Mouse (Mus musculus): ENCODE data around the gene Krt33a. TPM values are rescaled to one million over a fixed set of nuclear protein-coding genes. Genes with fewer than 3 reads are reported as not detected.

Krt33a gene
- polyA plus RNA-seq, 1 experiment from 2014 or later: not detected

DNA sequence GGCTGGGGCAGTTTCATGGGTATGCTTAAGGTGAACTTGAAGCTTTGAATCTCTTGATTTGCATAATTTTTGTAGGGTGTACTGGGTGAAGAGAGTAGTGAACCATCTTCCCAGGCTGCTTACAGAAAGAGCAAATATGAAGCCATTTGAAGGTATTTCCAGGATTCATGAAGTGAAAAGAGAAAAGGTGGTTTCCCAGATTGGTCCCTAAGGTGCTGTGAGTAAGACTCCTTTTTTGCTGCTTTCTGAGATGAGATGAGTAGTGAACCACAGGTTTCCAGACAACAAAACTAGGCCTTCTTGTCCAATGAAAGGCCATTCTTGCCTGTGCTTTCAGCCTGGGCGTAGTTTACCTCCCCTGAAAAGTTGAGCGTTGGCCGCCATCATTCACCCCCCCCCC lies 27.5 kb downstream of the Krt33a start:
- H3K4me2 ChIP-seq: no peak overlapping the region
- H3K4me1 ChIP-seq (ENCODE audit: insufficient read depth): no peaks in the 10 kb centered on the region
- H3K36me3 ChIP-seq (ENCODE audit: insufficient read depth): no peaks in the 10 kb centered on the region
- TF ChIP-seq CTCF (IDR thresholded peaks at IDR 0.05; ENCODE audit: low read depth): no peak
- DNase-seq: no peak
- no peak for ATAC-seq (ENCODE audit: insufficient read depth)
- no peak overlapping the region for H3K27ac ChIP-seq (ENCODE audit: low read depth)
- H3K4me3 ChIP-seq (ENCODE audit: low read depth, low read length): no peak overlapping the region
- no peak overlapping the region for H3K9ac ChIP-seq
- peaks cover 1% of the 10 kb centered on the region; the same call in 1 of the 2 replicates for H3K27me3 ChIP-seq (ENCODE audit: insufficient read depth, low read length)
- H3K9me3 ChIP-seq (ENCODE audit: low read depth, low read length): no peaks in the 10 kb centered on the region
- 87% methylated on average over 3 of the region's 3 CpGs for WGBS

DNA sequence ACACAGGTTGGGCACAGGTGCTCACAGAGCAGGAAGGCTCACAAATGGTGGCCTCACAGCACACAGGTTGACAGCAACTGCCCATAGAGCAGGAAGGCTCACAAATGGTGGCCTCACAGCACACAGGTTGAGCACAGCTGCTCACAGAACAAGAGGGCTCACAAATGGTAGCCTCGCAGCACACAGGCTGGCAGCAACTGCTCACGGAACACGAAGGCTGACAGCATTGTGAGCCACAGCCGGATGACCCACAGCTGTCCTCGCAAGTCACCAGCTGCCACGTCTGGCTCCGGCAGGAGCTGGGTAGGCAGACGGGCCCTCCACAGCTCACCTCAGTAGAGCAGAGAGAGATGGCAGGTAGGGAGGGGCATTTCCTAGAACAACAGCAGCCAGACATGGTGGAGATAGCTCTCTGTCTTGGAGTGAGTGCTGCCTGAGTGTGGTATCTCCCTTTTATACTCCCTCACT lies 29.8 kb downstream of the Krt33a start, which contains the start of gene Krtap16-1:
Gene Krtap16-1 (minus strand): TSS at position 418 of the 468 bp plus-strand sequence.
- 52% methylated on average over 8 of the region's 8 CpGs for WGBS
- Histone ChIP-seq H3K36me3 (ENCODE audit: insufficient read depth) (no peaks in the 10 kb centered on the region), H3K4me2 (no peak within 1 kb of the TSS), H3K4me1 (ENCODE audit: insufficient read depth) (no peaks in the 10 kb centered on the region), H3K27ac (ENCODE audit: low read depth) (no peak within 1 kb of the TSS), H3K4me3 (ENCODE audit: low read depth, low read length) (no peak within 1 kb of the TSS), H3K9ac (no peak within 1 kb of the TSS), H3K9me3 (ENCODE audit: low read depth, low read length) (no peaks in the 10 kb centered on the region), H3K27me3 (ENCODE audit: insufficient read depth, low read length) (no peaks in the 10 kb centered on the region)
- DNase-seq (no peak), ATAC-seq (ENCODE audit: insufficient read depth) (no peak)
- TF ChIP-seq CTCF (IDR thresholded peaks at IDR 0.05; ENCODE audit: low read depth): no peak

DNA sequence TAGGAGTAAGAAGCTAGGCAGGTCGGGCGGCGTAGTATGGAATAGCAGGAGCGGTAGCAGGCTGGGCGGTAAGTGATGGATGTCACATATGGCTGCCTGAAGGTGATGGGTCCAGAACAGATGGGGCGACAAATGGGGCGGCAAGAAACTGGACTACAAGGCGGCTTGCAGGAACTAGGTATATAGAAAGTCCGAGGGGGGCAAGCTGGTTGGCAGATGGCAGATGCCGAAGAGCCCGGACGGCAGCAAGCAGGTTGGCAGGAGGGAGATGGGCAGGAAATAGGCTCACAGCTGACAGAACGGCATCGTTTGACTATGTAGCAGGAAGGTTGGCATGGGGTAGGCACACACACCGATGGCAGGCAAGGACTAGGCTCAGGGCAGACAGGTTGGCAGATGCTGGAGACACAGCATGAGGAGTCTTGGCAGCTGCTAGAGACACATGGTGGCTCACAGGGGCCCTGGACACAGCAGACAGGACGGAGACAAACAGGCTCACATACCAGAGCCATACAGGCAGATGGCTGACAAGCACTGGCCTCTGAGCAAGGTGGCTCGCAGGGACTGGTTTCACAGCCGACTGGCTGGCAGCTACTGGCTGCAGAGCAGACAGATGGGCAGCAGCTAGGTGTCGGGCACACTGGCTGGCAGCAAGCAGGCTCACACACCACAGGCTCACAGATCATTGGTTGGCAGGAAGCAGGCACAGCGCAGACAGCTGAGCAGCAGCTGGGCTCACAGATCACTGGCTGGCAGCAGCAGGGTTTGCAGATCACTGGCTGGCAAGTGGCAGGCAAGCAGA lies 30.5 kb downstream of the Krt33a start:
- Histone ChIP-seq H3K4me2 (no peak overlapping the region), H3K27me3 (ENCODE audit: insufficient read depth, low read length) (no peaks in the 10 kb centered on the region), H3K4me3 (ENCODE audit: low read depth, low read length) (no peak overlapping the region), H3K36me3 (ENCODE audit: insufficient read depth) (no peaks in the 10 kb centered on the region), H3K27ac (ENCODE audit: low read depth) (no peak overlapping the region), H3K9me3 (ENCODE audit: low read depth, low read length) (no peaks in the 10 kb centered on the region), H3K4me1 (ENCODE audit: insufficient read depth) (no peaks in the 10 kb centered on the region), H3K9ac (no peak overlapping the region)
- ATAC-seq (ENCODE audit: insufficient read depth) (no peak), DNase-seq (no peak)
- no peak for TF ChIP-seq CTCF (IDR thresholded peaks at IDR 0.05; ENCODE audit: low read depth)
- 66% methylated on average over 20 of the region's 20 CpGs for WGBS

DNA sequence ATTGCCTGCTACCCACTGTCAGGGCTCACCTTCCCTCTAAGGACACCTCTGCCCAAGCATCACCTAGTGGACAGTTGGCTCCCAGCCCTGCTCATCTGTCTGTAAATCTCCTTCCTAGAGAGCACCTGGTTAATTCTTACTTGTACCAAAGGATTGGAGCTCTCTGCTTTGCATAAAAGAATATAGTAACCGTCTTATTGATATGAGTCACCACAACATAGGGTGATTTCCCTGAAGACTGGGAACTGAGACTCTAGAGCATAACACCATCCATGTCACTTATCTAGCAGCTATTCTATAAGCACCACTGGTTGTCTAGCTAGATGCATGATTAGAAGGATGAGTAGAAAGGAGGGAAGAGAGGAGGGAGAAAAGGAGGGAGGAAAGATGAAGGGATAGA lies 32.6 kb downstream of the Krt33a start:
- no peaks in the 10 kb centered on the region for H3K27me3 ChIP-seq (ENCODE audit: insufficient read depth, low read length)

DNA sequence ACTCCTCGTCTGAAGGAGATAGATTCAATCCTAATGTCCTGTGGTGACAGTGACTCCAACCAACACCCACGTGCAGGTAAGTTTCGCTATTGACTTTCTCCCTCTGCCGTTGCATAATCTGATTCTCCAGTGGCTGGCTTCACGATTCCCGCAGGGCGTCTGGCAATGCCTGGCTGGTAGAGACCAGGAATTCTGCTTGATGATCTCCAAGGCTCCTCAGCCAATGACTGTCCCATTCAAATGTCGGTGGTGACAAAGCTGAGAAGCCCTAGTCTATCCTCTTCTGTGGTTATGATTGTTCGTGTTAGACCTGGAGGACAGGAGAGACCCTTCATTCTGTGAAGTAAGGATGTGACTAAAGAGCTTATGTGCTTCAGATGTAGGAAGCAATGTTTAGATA lies 33.3 kb downstream of the Krt33a start:
- H3K4me2 ChIP-seq: no peak overlapping the region
- H3K9me3 ChIP-seq (ENCODE audit: low read depth, low read length): no peaks in the 10 kb centered on the region
- no peaks in the 10 kb centered on the region for H3K4me1 ChIP-seq (ENCODE audit: insufficient read depth)
- H3K27ac ChIP-seq (ENCODE audit: low read depth): no peak overlapping the region
- no peak for TF ChIP-seq CTCF (IDR thresholded peaks at IDR 0.05; ENCODE audit: low read depth)
- no peaks in the 10 kb centered on the region for H3K36me3 ChIP-seq (ENCODE audit: insufficient read depth)
- WGBS: 78% methylated on average over 9 of the region's 9 CpGs
- no peak overlapping the region for H3K9ac ChIP-seq
- no peak for ATAC-seq (ENCODE audit: insufficient read depth)
- no peak overlapping the region for H3K4me3 ChIP-seq (ENCODE audit: low read depth, low read length)
- no peak for DNase-seq
- H3K27me3 ChIP-seq (ENCODE audit: insufficient read depth, low read length): no peaks in the 10 kb centered on the region

More for the DNA sequence above, 32.6 kb downstream of the Krt33a start:
- no peak for TF ChIP-seq CTCF (IDR thresholded peaks at IDR 0.05; ENCODE audit: low read depth)
- 89% methylated on average over 1 of the region's 1 CpGs for WGBS
- ATAC-seq (ENCODE audit: insufficient read depth) (no peak), DNase-seq (no peak)
- no peak overlapping the region for H3K4me2 ChIP-seq
- H3K4me1 ChIP-seq (ENCODE audit: insufficient read depth): no peaks in the 10 kb centered on the region
- no peaks in the 10 kb centered on the region for H3K36me3 ChIP-seq (ENCODE audit: insufficient read depth)
- H3K27ac ChIP-seq (ENCODE audit: low read depth): no peak overlapping the region
- H3K9ac ChIP-seq: no peak overlapping the region
- no peak overlapping the region for H3K4me3 ChIP-seq (ENCODE audit: low read depth, low read length)
- no peaks in the 10 kb centered on the region for H3K9me3 ChIP-seq (ENCODE audit: low read depth, low read length)

DNA sequence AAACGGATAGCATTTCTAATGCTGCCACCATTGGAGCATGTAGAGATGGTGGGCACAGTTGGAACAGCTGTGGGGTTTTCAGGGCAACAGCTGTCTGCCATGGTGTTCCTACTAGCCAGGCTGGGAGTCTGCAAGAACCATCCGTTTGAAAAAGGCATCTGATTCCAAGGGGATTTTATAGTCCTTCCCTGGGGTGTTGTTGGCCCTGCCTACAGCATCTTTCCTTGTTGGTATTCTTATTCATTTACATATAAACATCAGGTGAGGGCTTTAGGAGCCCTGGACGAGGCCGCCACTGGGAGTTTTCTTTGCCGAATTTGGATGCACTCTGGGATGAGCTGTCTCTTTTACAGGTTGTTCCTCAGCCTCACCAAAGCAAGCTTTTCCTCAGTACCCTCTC lies 37.1 kb downstream of the Krt33a start, which contains the start of gene Krtap29-1:
Gene Krtap29-1 (minus strand): TSS at position 101 of the 400 bp plus-strand sequence.
- Histone ChIP-seq H3K4me1 (ENCODE audit: insufficient read depth) (no peaks in the 10 kb centered on the region), H3K36me3 (ENCODE audit: insufficient read depth) (no peaks in the 10 kb centered on the region), H3K4me3 (ENCODE audit: low read depth, low read length) (no peak within 1 kb of the TSS), H3K4me2 (no peak within 1 kb of the TSS), H3K27me3 (ENCODE audit: insufficient read depth, low read length) (no peaks in the 10 kb centered on the region), H3K9me3 (ENCODE audit: low read depth, low read length) (no peaks in the 10 kb centered on the region), H3K27ac (ENCODE audit: low read depth) (no peak within 1 kb of the TSS), H3K9ac (no peak within 1 kb of the TSS)
- no peak for TF ChIP-seq CTCF (IDR thresholded peaks at IDR 0.05; ENCODE audit: low read depth)
- ATAC-seq (ENCODE audit: insufficient read depth) (no peak), DNase-seq (no peak)
- 76% methylated on average over 5 of the region's 5 CpGs for WGBS

DNA sequence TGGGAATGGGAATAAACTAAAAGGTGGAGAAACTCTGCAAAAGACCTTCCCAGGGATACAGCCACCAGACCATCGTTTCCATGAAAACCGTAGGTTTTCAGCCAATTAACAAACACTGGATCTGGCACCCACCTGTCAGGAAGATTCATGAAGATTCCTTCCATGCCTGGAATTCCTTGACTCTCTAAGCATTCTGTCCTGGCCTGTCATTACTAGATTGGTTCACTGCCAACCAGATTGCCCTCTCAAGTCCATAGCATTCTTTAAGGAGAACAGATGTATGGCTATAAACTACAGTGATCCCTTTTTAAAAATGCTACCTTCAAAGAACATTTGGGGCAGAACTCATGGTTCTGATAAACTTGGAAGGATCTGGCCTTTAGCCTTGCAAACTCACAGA lies 50.1 kb downstream of the Krt33a start:
- DNase-seq: no peak
- Histone ChIP-seq H3K36me3 (ENCODE audit: insufficient read depth) (no peaks in the 10 kb centered on the region), H3K4me2 (no peak overlapping the region), H3K4me1 (ENCODE audit: insufficient read depth) (no peaks in the 10 kb centered on the region), H3K4me3 (ENCODE audit: low read depth, low read length) (no peak overlapping the region), H3K9ac (no peak overlapping the region), H3K27ac (ENCODE audit: low read depth) (no peak overlapping the region), H3K27me3 (ENCODE audit: insufficient read depth, low read length) (no peaks in the 10 kb centered on the region), H3K9me3 (ENCODE audit: low read depth, low read length) (no peaks in the 10 kb centered on the region)
- TF ChIP-seq CTCF (IDR thresholded peaks at IDR 0.05; ENCODE audit: low read depth): no peak
- ATAC-seq (ENCODE audit: insufficient read depth): no peak
- 14% methylated on average over 2 of the region's 2 CpGs for WGBS

Data from lung, embryonic 14.5 days (tissue).